Mouse (Mus musculus): Measurements from ENCODE around the gene Prdm16. TPM values are rescaled to one million over a fixed set of nuclear protein-coding genes. Genes with fewer than 3 reads are reported as not detected.

Prdm16 gene
- polyA plus RNA-seq, 1 experiment from 2014 or later, result 39.0 TPM

DNA sequence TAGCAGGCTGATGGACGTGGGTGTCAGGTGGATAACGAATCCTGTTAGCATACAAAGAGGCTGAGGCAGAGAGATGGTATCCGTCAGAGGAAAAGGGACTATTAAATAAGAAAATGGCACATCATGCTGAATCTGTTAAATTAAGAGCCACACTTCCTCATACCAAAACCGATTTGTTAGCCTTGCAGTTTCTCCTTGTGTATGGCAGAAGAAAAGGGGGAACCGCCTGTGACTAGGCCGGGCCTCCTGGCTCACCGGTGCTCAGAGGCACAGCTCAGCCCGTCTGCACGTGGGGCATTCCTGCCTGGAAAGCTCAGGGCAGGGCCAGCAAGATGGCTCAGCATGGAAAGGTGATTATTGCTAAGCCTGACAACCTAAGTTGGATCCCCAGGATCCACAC is 171.6 kb downstream of the Prdm16 start:
- H3K4me2 ChIP-seq, result no peak overlapping the region
- H3K27me3 ChIP-seq, result peaks cover 3% of the 10 kb centered on the region; the same call in 1 of the 2 replicates
- no peak overlapping the region for H3K27ac ChIP-seq
- no peak for ATAC-seq (ENCODE audit: insufficient number of reproducible peaks, insufficient read depth, low FRiP score, low TSS enrichment, low read depth)
- no peaks in the 10 kb centered on the region for H3K36me3 ChIP-seq
- no peaks in the 10 kb centered on the region; the same call in 1 of the 2 replicates for H3K4me1 ChIP-seq
- H3K9ac ChIP-seq, result no peak overlapping the region
- 73% methylated on average over 9 of the region's 9 CpGs for WGBS
- no peak overlapping the region for H3K4me3 ChIP-seq
- no peaks in the 10 kb centered on the region for H3K9me3 ChIP-seq

DNA sequence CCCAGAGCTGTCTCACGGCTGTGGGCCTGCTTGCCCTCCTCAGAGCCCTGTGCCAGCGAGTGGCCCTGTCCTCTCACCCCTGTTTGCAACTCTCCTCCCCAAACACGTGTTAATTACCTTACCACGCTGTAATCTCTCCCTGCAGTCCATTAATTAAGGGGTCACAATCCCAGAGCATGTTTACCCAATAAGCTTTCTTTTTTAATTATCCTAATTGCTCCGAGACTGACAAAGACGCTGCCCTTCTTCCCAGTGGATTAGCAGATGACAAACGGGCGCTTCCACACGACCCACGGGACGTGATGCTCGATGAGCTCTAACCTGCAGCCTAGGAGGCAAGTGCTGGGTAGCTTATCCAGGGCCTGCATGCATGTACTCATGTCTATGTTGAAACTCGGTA is 176.7 kb downstream of the Prdm16 start:
- Histone ChIP-seq H3K27me3 (peaks cover 3% of the 10 kb centered on the region), H3K9ac (no peak overlapping the region), H3K4me2 (no peak overlapping the region), H3K27ac (no peak overlapping the region), H3K9me3 (no peaks in the 10 kb centered on the region), H3K4me3 (no peak overlapping the region), H3K36me3 (no peaks in the 10 kb centered on the region), H3K4me1 (peaks cover 5% of the 10 kb centered on the region)
- WGBS, result 46% methylated on average over 13 of the region's 13 CpGs
- ATAC-seq (ENCODE audit: insufficient number of reproducible peaks, insufficient read depth, low FRiP score, low TSS enrichment, low read depth), result no peak

DNA sequence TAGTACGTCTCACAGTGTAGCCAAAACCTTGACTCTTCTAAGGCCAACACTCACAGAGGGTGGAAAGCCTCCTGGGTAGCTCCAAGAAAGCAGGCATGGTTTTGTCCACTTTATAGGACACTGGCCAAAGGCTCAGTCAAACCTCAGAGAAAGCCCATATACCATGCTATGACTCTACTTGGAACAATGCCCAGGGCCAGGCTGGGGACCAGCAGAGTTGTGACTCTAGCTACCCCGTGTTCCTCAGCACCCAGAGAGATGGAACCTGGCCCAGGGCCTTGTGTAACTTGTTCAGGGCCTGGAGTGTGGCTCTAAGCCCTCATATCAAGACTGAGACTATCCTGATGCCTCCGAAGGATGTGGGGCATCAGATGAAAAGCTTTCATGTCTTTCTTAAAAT is 178.9 kb downstream of the Prdm16 start:
- no peak overlapping the region for H3K4me3 ChIP-seq

DNA sequence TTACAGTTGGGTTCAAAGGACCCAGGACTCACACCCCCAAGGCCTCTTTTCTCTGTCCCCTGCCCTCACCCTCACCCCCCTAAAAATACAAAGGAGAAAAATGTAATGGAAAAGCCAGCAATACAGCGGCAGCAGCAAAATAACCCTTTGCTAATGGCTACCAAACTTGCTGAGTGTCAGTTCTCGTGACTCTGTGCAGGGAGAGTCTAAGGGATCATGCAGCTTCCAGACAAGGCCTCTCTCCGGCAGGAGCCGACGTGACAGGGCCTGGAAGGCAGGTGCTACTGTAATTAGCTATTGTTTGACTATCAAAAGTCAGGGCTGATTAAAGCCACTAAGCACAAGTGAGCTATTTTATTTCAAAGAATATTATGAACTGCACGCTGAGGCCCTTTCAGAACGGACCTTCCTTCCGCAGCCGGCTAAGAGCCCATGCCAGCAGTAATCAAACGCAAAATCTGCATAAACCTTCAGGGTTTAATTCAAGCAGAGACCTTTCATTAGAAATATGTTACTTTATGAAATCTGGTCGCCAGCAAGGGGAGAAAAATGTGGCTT is 180.3 kb downstream of the Prdm16 start:
- WGBS, result 44% methylated on average over 11 of the region's 11 CpGs
- H3K9me3 ChIP-seq, result no peaks in the 10 kb centered on the region
- H3K9ac ChIP-seq, result no peak overlapping the region
- H3K27me3 ChIP-seq, result peaks cover 3% of the 10 kb centered on the region
- no peak overlapping the region for H3K27ac ChIP-seq
- ATAC-seq (ENCODE audit: insufficient number of reproducible peaks, insufficient read depth, low FRiP score, low TSS enrichment, low read depth), result no peak
- H3K4me1 ChIP-seq, result peaks cover 18% of the 10 kb centered on the region
- H3K4me2 ChIP-seq, result no peak overlapping the region
- no peak overlapping the region for H3K4me3 ChIP-seq
- no peaks in the 10 kb centered on the region for H3K36me3 ChIP-seq

More for the DNA sequence above, 178.9 kb downstream of the Prdm16 start:
- Histone ChIP-seq H3K36me3 (no peaks in the 10 kb centered on the region), H3K4me2 (no peak overlapping the region), H3K27ac (no peak overlapping the region), H3K4me1 (peaks cover 13% of the 10 kb centered on the region), H3K9ac (no peak overlapping the region), H3K27me3 (peaks cover 3% of the 10 kb centered on the region), H3K9me3 (no peaks in the 10 kb centered on the region)
- WGBS, result 81% methylated on average over 3 of the region's 3 CpGs
- ATAC-seq (ENCODE audit: insufficient number of reproducible peaks, insufficient read depth, low FRiP score, low TSS enrichment, low read depth), result no peak

DNA sequence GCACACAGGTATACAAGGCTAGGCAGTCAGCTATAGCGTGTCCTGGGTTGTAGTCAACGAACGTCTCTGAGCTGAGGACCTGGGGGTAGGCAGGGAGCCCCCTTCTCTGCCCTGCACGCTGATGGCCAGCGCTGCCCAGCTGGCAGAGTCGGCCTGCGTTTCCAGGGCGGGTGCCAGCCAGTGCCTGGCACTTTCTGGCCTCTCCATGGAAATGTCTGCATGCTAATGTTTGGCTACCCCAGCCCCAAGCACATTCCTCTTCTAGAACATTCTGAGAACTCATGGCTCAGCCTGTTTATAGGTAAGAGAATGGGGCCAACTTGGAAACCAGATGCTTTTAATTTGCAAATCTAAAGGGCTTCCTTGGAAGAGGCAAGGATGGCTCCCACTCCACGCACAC is 186.2 kb downstream of the Prdm16 start:
- no peak overlapping the region for H3K4me2 ChIP-seq
- no peak for ATAC-seq (ENCODE audit: insufficient number of reproducible peaks, insufficient read depth, low FRiP score, low TSS enrichment, low read depth)
- H3K27ac ChIP-seq, result no peak overlapping the region
- H3K9ac ChIP-seq, result no peak overlapping the region
- no peaks in the 10 kb centered on the region for H3K9me3 ChIP-seq
- H3K4me3 ChIP-seq, result no peak overlapping the region
- H3K27me3 ChIP-seq, result peaks cover 20% of the 10 kb centered on the region
- 83% methylated on average over 9 of the region's 9 CpGs for WGBS
- H3K4me1 ChIP-seq, result peaks cover 40% of the 10 kb centered on the region
- H3K36me3 ChIP-seq, result no peaks in the 10 kb centered on the region

DNA sequence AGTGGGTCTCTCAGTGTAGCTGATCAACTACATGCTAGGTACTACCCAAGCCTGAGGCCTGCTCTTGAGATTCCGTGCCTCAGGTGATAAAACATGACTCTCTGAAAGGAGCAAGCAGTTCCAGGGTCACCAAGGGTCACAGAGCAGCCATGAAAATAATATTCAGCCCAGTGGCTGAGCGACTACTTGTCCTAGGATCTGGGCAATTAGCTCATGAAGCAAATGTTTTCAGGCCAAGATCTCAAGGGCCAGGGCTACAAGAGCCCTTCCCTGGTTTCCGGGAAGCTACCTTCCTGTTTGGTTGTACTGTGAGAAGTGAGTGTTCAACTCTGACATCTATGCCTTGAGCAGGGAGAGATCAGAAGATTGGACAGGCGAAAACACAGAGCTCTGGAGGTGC is 186.6 kb downstream of the Prdm16 start:
- peaks cover 20% of the 10 kb centered on the region for H3K27me3 ChIP-seq
- H3K4me1 ChIP-seq, result peaks cover 44% of the 10 kb centered on the region
- H3K9me3 ChIP-seq, result no peaks in the 10 kb centered on the region
- ATAC-seq (ENCODE audit: insufficient number of reproducible peaks, insufficient read depth, low FRiP score, low TSS enrichment, low read depth), result no peak
- no peak overlapping the region for H3K4me3 ChIP-seq
- no peak overlapping the region for H3K4me2 ChIP-seq
- WGBS, result 68% methylated on average over 4 of the region's 4 CpGs
- H3K27ac ChIP-seq, result no peak overlapping the region
- no peaks in the 10 kb centered on the region for H3K36me3 ChIP-seq
- no peak overlapping the region for H3K9ac ChIP-seq

DNA sequence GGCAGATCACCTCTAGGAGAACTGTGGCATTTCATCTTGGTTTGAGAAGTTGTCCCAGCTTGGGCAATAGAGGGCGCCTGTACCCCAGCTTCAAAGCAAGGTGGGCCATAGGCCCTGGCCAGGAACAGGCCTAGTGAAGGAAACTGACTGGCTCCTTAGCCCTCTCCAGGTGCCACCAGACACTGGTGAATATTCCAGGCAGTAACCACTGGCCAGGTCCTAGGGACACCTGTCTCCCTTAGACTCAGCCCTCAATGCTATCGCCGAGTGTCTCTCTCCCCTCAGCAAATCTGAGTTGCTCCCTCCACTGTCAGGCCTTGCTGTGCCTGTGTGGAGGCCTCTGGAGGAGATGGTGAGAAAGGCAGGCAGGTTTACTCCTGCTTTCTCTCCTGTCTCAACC is 187.3 kb downstream of the Prdm16 start:
- H3K4me2 ChIP-seq, result no peak overlapping the region
- no peak overlapping the region for H3K27ac ChIP-seq
- H3K36me3 ChIP-seq, result no peaks in the 10 kb centered on the region
- H3K9ac ChIP-seq, result peak overlapping the region; percentile 12; the same call in 1 of the 2 replicates
- H3K9me3 ChIP-seq, result no peaks in the 10 kb centered on the region
- peaks cover 20% of the 10 kb centered on the region for H3K27me3 ChIP-seq
- H3K4me1 ChIP-seq, result peaks cover 47% of the 10 kb centered on the region
- no peak for ATAC-seq (ENCODE audit: insufficient number of reproducible peaks, insufficient read depth, low FRiP score, low TSS enrichment, low read depth)
- WGBS, result 15% methylated on average over 3 of the region's 3 CpGs
- H3K4me3 ChIP-seq, result no peak overlapping the region

DNA sequence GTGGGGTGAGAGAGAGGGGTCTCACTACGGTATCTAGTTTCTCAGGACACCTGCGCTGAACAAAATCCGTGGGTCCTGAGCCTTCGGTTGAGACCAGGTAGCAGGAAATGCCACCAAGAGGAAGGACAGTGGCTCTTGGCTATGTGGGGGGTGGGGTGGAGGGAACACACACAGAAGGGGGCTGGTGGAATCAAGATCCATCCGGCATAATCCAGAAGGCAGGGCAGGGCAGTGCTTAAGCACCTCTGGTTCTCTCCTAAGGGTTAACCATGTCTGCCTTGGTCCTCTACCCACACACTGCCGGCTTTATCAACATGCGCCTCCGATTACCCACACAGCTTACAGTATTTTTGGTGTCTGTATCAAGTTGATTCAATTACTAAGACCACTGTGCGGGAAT is 191.0 kb downstream of the Prdm16 start:
- WGBS, result 45% methylated on average over 9 of the region's 9 CpGs
- peaks cover 40% of the 10 kb centered on the region for H3K4me1 ChIP-seq

DNA sequence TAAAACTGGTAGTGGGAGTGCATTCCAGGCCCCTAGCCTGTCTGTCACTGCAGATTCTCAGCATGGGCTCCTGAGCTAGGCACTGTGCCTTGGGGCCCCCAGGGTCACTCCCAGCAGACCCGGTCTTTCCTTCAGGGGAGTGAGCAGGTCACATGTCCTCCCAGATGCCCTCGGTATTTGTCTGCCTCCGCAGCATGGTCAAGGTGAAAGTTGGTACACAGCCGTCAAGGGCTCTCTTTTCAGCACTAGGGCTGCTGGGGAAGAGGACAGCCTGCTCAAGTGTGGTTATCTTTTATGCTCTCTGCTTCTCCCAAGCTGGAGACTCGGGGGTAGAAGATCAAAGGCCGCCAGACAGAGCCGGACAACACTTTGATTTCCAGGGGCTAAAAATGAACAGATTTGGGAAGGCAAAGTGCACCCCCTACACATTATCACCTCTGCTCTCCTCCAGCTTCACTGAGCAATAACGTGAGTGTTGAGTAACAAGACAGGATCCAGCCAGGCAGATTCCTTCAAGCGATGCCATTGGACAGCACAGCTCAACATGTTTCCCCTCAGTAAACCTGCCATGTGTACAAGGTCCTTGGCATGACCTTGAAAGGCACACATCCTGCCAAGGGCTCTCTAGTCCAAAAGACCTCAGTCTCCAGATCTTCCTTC is 193.9 kb downstream of the Prdm16 start:
- Histone ChIP-seq H3K4me1 (peaks cover 50% of the 10 kb centered on the region), H3K27me3 (peaks cover 21% of the 10 kb centered on the region), H3K9ac (no peak overlapping the region), H3K9me3 (no peaks in the 10 kb centered on the region), H3K36me3 (no peaks in the 10 kb centered on the region), H3K4me3 (no peak overlapping the region), H3K27ac (no peak overlapping the region), H3K4me2 (no peak overlapping the region)
- no peak for ATAC-seq (ENCODE audit: insufficient number of reproducible peaks, insufficient read depth, low FRiP score, low TSS enrichment, low read depth)
- 42% methylated on average over 9 of the region's 9 CpGs for WGBS

More for the DNA sequence above, 191.0 kb downstream of the Prdm16 start:
- H3K27me3 ChIP-seq, result peaks cover 25% of the 10 kb centered on the region
- ATAC-seq (ENCODE audit: insufficient number of reproducible peaks, insufficient read depth, low FRiP score, low TSS enrichment, low read depth), result no peak
- no peak overlapping the region for H3K4me2 ChIP-seq
- no peak overlapping the region for H3K27ac ChIP-seq
- no peak overlapping the region for H3K4me3 ChIP-seq
- H3K9me3 ChIP-seq, result no peaks in the 10 kb centered on the region
- no peak overlapping the region for H3K9ac ChIP-seq
- H3K36me3 ChIP-seq, result no peaks in the 10 kb centered on the region

DNA sequence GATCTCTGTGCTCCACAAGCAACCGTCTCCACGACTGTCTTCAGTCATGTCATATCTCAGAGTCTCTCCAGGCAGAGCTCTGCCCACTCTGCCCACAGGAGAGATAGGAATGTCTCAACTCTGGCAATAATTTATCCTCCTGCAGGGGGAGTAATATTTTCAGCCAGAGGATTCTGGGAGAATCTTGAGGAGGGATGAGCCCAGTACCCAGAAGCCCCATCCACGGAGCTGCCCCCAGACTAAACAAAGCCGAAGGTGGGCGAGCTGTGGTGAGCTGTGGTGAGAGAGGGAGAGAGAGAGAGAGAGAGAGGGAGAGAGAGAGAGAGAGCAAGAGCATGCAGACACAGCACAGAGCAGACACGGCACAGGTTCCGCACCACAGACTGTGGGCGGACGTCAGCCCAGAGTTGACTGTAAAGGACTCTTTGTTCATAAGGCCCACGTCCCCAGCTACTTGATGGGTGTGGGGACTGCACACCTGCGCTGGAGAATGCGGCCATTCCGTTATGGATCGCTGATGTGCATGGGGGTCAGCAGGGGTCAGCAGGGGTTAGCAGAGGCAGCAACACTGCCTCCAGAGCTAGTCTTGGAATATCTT is 197.1 kb downstream of the Prdm16 start:
- no peaks in the 10 kb centered on the region for H3K9me3 ChIP-seq
- WGBS, result 65% methylated on average over 14 of the region's 14 CpGs
- no peak overlapping the region for H3K9ac ChIP-seq
- no peak for ATAC-seq (ENCODE audit: insufficient number of reproducible peaks, insufficient read depth, low FRiP score, low TSS enrichment, low read depth)
- H3K27me3 ChIP-seq, result peaks cover 5% of the 10 kb centered on the region; the same call in 1 of the 2 replicates
- no peak overlapping the region for H3K4me2 ChIP-seq
- no peaks in the 10 kb centered on the region for H3K36me3 ChIP-seq
- H3K4me3 ChIP-seq, result no peak overlapping the region
- H3K4me1 ChIP-seq, result peaks cover 21% of the 10 kb centered on the region
- H3K27ac ChIP-seq, result no peak overlapping the region

DNA sequence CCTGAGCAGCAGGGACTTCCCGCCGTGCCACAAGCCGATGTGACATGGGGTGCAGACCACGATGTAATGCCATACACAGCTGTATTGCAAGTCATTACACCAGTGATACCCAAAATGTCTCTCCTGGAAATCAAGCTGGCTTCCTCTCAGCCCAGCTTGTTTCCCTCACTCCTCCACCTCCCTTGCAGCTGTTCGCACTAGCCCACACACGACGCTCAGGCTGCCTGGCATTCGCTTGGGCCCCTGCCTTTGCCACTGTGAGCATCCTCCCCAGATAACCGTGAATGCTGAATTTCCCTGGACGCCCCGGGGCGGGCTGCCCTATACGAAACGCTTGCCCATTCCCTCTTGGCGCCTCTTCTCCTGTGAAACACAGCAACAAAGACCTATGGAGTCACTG is 198.1 kb downstream of the Prdm16 start:
- Histone ChIP-seq H3K36me3 (no peaks in the 10 kb centered on the region), H3K9me3 (no peaks in the 10 kb centered on the region), H3K4me1 (peaks cover 14% of the 10 kb centered on the region), H3K4me2 (no peak overlapping the region), H3K9ac (no peak overlapping the region), H3K4me3 (no peak overlapping the region), H3K27me3 (peaks cover 5% of the 10 kb centered on the region; the same call in 1 of the 2 replicates), H3K27ac (no peak overlapping the region)
- ATAC-seq (ENCODE audit: insufficient number of reproducible peaks, insufficient read depth, low FRiP score, low TSS enrichment, low read depth), result no peak
- WGBS, result 68% methylated on average over 15 of the region's 15 CpGs

DNA sequence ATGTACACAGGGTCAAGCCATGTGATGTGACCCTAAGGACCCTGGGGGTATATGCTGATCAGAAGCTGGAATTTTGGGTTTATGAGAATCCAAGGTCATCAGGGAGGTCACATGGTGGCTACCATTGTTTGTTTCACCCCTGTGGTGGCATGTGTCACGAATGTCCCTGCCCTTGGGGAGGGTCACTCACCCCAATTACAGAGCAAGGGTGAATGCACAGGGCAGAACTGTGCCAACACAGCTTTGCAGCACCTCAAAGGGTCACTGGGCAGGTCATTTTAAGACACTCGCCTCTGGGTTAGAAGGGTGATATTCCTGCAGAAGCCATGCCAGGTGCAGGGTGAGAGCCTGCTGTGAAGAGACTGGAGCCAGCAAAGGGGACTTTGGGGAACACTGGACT is 206.9 kb downstream of the Prdm16 start:
- H3K36me3 ChIP-seq, result no peaks in the 10 kb centered on the region
- no peak overlapping the region for H3K4me2 ChIP-seq
- no peak overlapping the region for H3K27ac ChIP-seq
- 54% methylated on average over 2 of the region's 2 CpGs for WGBS
- peaks cover 31% of the 10 kb centered on the region for H3K4me1 ChIP-seq
- no peak for ATAC-seq (ENCODE audit: insufficient number of reproducible peaks, insufficient read depth, low FRiP score, low TSS enrichment, low read depth)
- peaks cover 36% of the 10 kb centered on the region for H3K27me3 ChIP-seq
- no peak overlapping the region for H3K4me3 ChIP-seq
- no peak overlapping the region for H3K9ac ChIP-seq
- H3K9me3 ChIP-seq, result no peaks in the 10 kb centered on the region
